8 mouse cellular contexts compared by ENCODE assay signal in the genomic region with DNA sequence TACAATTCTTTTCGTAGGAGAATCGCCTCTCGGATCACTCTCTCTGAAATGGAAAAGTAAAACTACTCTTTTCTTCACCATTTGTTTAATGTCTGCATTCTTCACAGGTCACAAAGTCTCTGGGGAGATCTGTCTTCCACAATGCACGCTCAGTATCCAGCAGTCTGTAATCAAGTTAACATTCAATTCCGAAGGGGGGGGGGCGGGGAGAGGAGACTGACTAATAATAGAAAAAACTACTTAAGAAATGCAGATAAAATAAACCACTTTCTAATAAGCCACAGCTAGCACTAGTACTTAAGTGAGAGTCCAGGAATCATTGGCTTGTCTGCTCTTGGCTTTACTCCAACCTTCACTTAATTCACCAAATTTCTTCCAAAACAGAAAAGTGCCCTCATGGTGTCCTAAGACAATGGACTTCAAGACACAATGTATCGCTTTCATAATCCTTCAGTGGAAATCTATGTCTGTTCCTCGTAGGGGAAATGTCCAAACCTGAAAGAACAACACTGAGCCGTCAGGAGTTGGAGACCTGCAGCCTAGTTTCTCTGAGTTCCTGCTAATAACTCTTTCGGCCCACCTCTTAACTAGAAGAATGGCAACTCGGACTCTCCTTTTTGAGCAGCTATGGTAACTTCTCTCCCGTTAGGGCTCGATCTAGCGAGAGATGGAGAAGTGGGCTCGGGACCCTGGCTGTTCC. TPM values are rescaled to one million over a fixed set of nuclear protein-coding genes. Genes with fewer than 3 reads are reported as not detected.
DNase-seq lines count a peak whose midpoint lies in the region; ATAC-seq and TF ChIP-seq lines count a peak whose summit lies in the region.

No protein-coding gene starts in this region.

- H3K9ac ChIP-seq in limb, embryonic 13.5 days: peak overlapping the region; percentile 88
- H3K9ac ChIP-seq in stomach, embryonic 15.5 days: peak overlapping the region; percentile 94

- no peaks in the 10 kb centered on the region for H3K27me3 ChIP-seq in thymus, adult 2 months (ENCODE audit: control insufficient read depth, insufficient read depth, low read length)
- no peaks in the 10 kb centered on the region for H3K27me3 ChIP-seq in limb, embryonic 13.5 days
- no peaks in the 10 kb centered on the region for H3K27me3 ChIP-seq in stomach, embryonic 15.5 days (replicated peaks)

- H3K36me3 ChIP-seq in thymus, adult 2 months (ENCODE audit: control insufficient read depth, insufficient read depth, low read length): peaks cover 8% of the 10 kb centered on the region; the same call in 1 of the 2 replicates
- peaks cover 7% of the 10 kb centered on the region for H3K36me3 ChIP-seq in limb, embryonic 13.5 days
- H3K36me3 ChIP-seq in stomach, embryonic 15.5 days: no peaks in the 10 kb centered on the region

- H3K4me3 ChIP-seq in thymus, adult 2 months (ENCODE audit: control insufficient read depth, insufficient read depth, low read length): peak overlapping the region; percentile 56
- peak overlapping the region; percentile 78 for H3K4me3 ChIP-seq in limb, embryonic 13.5 days
- peak overlapping the region; percentile 90 for H3K4me3 ChIP-seq in stomach, embryonic 15.5 days (replicated peaks)

- no peaks in the 10 kb centered on the region; the same call in 1 of the 2 replicates for H3K4me1 ChIP-seq in thymus, adult 2 months (replicated peaks; ENCODE audit: control insufficient read depth, insufficient read depth, low read length)
- H3K4me1 ChIP-seq in limb, embryonic 13.5 days: peaks cover 20% of the 10 kb centered on the region
- peaks cover 5% of the 10 kb centered on the region for H3K4me1 ChIP-seq in stomach, embryonic 15.5 days

- peak overlapping the region; percentile 70 for H3K4me2 ChIP-seq in limb, embryonic 13.5 days (replicated peaks)
- H3K4me2 ChIP-seq in stomach, embryonic 15.5 days: peak overlapping the region; percentile 83

- TF ChIP-seq CTCF in thymus, adult 2 months (IDR thresholded peaks at IDR 0.05; ENCODE audit: borderline replicate concordance, control insufficient read depth, extremely low read depth, insufficient read depth, low read length, poor library complexity): no peak

- ATAC-seq in limb, embryonic 13.5 days (ENCODE audit: low FRiP score, low read depth): no peak; the same call in 1 of the 2 replicates
- no peak for ATAC-seq in stomach, embryonic 15.5 days (ENCODE audit: insufficient read depth, low FRiP score, low read depth)

- DNase-seq in cerebellum, adult 9-10 months: peak; percentile 45
- no peak for DNase-seq in cerebellum, postnatal 10 days
- DNase-seq in thymus, adult 2 months: no peak
- no peak for DNase-seq in thymus, adult 18-20 months
- DNase-seq in spleen, adult 18-20 months: no peak
- DNase-seq in spleen, adult 12 weeks (ENCODE audit: low spot score): no peak

- whole genome bisulfite sequencing in thymus, adult 2 months: 29% methylated on average over 15 of the region's 15 CpGs
- 20% methylated on average over 15 of the region's 15 CpGs for WGBS in limb, embryonic 13.5 days
- 6% methylated on average over 15 of the region's 15 CpGs for WGBS in stomach, embryonic 15.5 days

- H3K27ac ChIP-seq in thymus, adult 2 months (ENCODE audit: control insufficient read depth, insufficient read depth, low read length): no peak overlapping the region
- H3K27ac ChIP-seq in limb, embryonic 13.5 days: peak overlapping the region; percentile 96
- H3K27ac ChIP-seq in stomach, embryonic 15.5 days: peak overlapping the region; percentile 95

- no peak for TF ChIP-seq POLR2A in thymus, adult 2 months (IDR thresholded peaks at IDR 0.05; ENCODE audit: control insufficient read depth, extremely low read depth, insufficient read depth, low read length, poor library complexity)

- no peaks in the 10 kb centered on the region for H3K9me3 ChIP-seq in limb, embryonic 13.5 days
- no peaks in the 10 kb centered on the region for H3K9me3 ChIP-seq in stomach, embryonic 15.5 days

RNA-seq across cellular contexts. Expression of gene Tmem168, which starts 0.8 kb away (rescaled TPM):
- polyA plus RNA-seq in thymus, adult 2 months (2012; rRNA removed): 11.3 and 12.4 TPM in 2 replicates
- polyA plus RNA-seq in limb, embryonic 13.5 days (2015; fragmentation: Nextera tagmentation; extraction: Ambion mirVana): 41.7 and 47.0 TPM in 2 replicates
- polyA plus RNA-seq in stomach, embryonic 15.5 days (2015; fragmentation: Nextera tagmentation; extraction: Ambion mirVana): 35.8 and 36.3 TPM in 2 replicates
